Mouse (Mus musculus): Measurements from ENCODE around the gene Diaph3. TPM values are rescaled to one million over a fixed set of nuclear protein-coding genes. Genes with fewer than 3 reads are reported as not detected.

Diaph3 gene
- total and polyA plus RNA-seq, 3 experiments: 0.21 to 4.6 (median 0.70) TPM

DNA sequence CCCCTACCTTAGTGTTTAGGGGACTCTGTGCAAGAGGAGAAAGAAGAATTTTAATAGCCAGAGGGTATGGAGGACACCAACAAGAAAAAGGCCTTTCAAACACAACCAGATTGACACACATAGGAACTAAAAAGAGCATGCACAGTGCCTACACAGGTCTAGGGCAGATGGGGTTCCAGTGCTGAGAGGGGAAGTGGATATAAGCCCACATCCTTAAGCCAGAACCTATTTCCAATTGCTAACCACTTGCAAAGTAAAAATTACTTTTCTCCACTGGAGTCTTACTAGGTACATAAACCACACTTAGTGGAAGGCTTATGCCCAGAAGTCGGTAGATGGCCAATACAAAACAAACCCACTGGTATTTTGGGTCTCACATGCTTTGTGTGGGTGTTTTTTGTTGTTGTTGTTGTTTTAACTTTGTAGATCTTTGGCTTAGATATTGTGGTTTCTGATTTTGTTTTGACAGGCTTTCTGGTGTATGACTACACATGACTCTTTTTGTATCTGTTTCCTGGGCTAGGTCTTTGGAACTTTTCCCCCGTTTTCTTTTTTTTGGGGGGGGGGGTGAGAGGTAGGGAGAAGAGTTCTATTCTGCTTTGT is 426.8 kb downstream of the Diaph3 start:
- Histone ChIP-seq H3K79me2 (replicated peaks; ENCODE audit: control insufficient read depth, insufficient read depth, low read length) (no peaks in the 10 kb centered on the region), H3K4me1 (ENCODE audit: control insufficient read depth, insufficient read depth, low read length) (no peaks in the 10 kb centered on the region), H3K4me3 (no peak overlapping the region), H3K9ac (ENCODE audit: low read depth, low read length) (no peak overlapping the region), H3K27ac (no peak overlapping the region), H3K27me3 (ENCODE audit: control insufficient read depth, insufficient read depth, low read length) (no peaks in the 10 kb centered on the region), H3K36me3 (ENCODE audit: control insufficient read depth, insufficient read depth, low read length) (no peaks in the 10 kb centered on the region)
- no peak for DNase-seq
- intact Hi-C loops (cut with DNase I): no loop called here
- no peak for TF ChIP-seq EP300 (IDR thresholded peaks at IDR 0.05; ENCODE audit: insufficient read depth, low read depth, low read length)
- no peak for TF ChIP-seq POLR2A (IDR thresholded peaks at IDR 0.05; ENCODE audit: insufficient read depth, low read depth, low read length)
- no peak for TF ChIP-seq CTCF (IDR thresholded peaks at IDR 0.05)
- 70% methylated on average over 2 of the region's 2 CpGs for WGBS

DNA sequence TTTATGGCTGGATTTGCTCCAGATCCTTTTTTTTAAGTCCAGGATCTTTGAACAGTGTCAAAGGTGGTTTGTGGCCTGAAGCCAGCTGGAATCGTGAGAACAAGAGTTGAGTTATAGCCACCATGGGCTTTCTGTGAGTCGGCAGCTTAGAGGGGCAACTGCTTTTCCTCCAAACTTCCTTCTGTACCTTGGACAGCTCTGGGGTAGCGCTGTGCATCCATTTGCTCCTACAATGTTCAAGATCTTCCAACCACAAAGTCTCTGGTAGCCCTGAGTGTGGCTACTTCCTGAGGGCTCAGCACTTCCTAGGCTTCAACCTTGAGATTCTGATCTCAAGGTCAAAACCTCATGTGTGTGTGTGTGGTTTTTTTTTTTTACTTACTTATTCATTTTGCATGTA is 437.0 kb downstream of the Diaph3 start:
- no peak for TF ChIP-seq EP300 (IDR thresholded peaks at IDR 0.05; ENCODE audit: insufficient read depth, low read depth, low read length)
- no peak for TF ChIP-seq POLR2A (IDR thresholded peaks at IDR 0.05; ENCODE audit: insufficient read depth, low read depth, low read length)
- TF ChIP-seq CTCF (IDR thresholded peaks at IDR 0.05): no peak
- Histone ChIP-seq H3K27ac (no peak overlapping the region), H3K9ac (ENCODE audit: low read depth, low read length) (no peak overlapping the region), H3K79me2 (replicated peaks; ENCODE audit: control insufficient read depth, insufficient read depth, low read length) (no peaks in the 10 kb centered on the region), H3K27me3 (ENCODE audit: control insufficient read depth, insufficient read depth, low read length) (no peaks in the 10 kb centered on the region), H3K4me3 (no peak overlapping the region), H3K36me3 (ENCODE audit: control insufficient read depth, insufficient read depth, low read length) (no peaks in the 10 kb centered on the region), H3K4me1 (ENCODE audit: control insufficient read depth, insufficient read depth, low read length) (no peaks in the 10 kb centered on the region)
- DNase-seq: no peak
- intact Hi-C loops (cut with DNase I): no loop called here
- WGBS: 79% methylated on average over 3 of the region's 3 CpGs

- DNase-seq: no peak
- Histone ChIP-seq H3K9ac (ENCODE audit: low read depth, low read length) (no peak overlapping the region), H3K27me3 (ENCODE audit: control insufficient read depth, insufficient read depth, low read length) (no peaks in the 10 kb centered on the region), H3K4me1 (ENCODE audit: control insufficient read depth, insufficient read depth, low read length) (no peaks in the 10 kb centered on the region), H3K4me3 (no peak overlapping the region), H3K27ac (no peak overlapping the region), H3K79me2 (replicated peaks; ENCODE audit: control insufficient read depth, insufficient read depth, low read length) (no peaks in the 10 kb centered on the region), H3K36me3 (ENCODE audit: control insufficient read depth, insufficient read depth, low read length) (no peaks in the 10 kb centered on the region)
- TF ChIP-seq CTCF (IDR thresholded peaks at IDR 0.05) (no peak), EP300 (IDR thresholded peaks at IDR 0.05; ENCODE audit: insufficient read depth, low read depth, low read length) (no peak), POLR2A (IDR thresholded peaks at IDR 0.05; ENCODE audit: insufficient read depth, low read depth, low read length) (no peak)
- WGBS: 93% methylated on average over 4 of the region's 4 CpGs
- intact Hi-C loops (cut with DNase I): no loop called here
These were observed 439.9 kb downstream of the Diaph3 start for GRCm38 (mm10) chr14:86701145-86701544.

DNA sequence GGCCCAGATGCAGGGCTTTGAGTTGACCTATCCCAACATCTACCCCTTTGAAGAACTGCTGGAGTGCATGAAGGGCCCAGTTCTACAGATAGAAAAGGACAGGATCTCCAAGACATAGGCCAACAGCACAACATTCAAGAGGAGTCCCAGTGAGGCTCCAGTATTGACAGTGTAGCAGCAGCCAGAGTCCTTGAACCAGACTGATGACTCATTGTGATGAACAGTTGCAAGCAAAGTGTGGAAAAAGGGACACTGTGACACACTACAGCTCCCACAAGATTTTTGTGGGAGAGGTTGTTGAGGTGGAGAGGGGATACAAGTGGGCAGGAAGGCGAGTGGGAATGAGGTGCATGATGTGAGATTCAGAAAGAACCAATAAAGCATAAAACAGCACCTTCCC is 443.1 kb downstream of the Diaph3 start:
- 90% methylated on average over 1 of the region's 1 CpGs for WGBS
- intact Hi-C loops (cut with DNase I): no loop called here

DNA sequence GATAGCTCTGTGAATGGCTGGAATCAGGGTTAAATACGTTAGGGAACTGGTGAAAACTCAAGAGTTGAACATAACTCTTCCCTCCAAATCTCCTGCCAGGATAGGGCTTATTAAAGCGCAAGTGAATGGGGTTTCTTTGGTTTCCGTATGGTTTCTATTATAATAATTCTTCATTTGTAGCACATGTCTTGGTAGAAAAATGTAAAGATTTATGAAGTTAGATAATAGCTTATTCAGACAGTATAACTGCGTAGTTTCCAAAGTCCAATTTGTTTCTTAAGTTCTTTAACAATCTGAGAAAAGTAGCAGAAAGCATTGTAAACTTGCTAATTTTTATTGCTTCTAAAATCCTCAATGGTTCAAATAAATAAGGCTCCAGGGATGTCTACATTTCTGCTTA is 448.3 kb downstream of the Diaph3 start:
- no peaks in the 10 kb centered on the region for H3K36me3 ChIP-seq (ENCODE audit: control insufficient read depth, insufficient read depth, low read length)
- 96% methylated on average over 4 of the region's 4 CpGs for WGBS

More for the DNA sequence above, 443.1 kb downstream of the Diaph3 start:
- Histone ChIP-seq H3K27ac (no peak overlapping the region), H3K4me3 (no peak overlapping the region), H3K27me3 (ENCODE audit: control insufficient read depth, insufficient read depth, low read length) (no peaks in the 10 kb centered on the region), H3K36me3 (ENCODE audit: control insufficient read depth, insufficient read depth, low read length) (no peaks in the 10 kb centered on the region), H3K79me2 (replicated peaks; ENCODE audit: control insufficient read depth, insufficient read depth, low read length) (no peaks in the 10 kb centered on the region), H3K4me1 (ENCODE audit: control insufficient read depth, insufficient read depth, low read length) (no peaks in the 10 kb centered on the region), H3K9ac (ENCODE audit: low read depth, low read length) (no peak overlapping the region)
- no peak for TF ChIP-seq EP300 (IDR thresholded peaks at IDR 0.05; ENCODE audit: insufficient read depth, low read depth, low read length)
- TF ChIP-seq CTCF (IDR thresholded peaks at IDR 0.05): no peak
- no peak for TF ChIP-seq POLR2A (IDR thresholded peaks at IDR 0.05; ENCODE audit: insufficient read depth, low read depth, low read length)
- DNase-seq: no peak

GRCm38 (mm10) chr14:86691298-86691697 is 449.7 kb downstream of the Diaph3 start:
- H3K36me3 ChIP-seq (ENCODE audit: control insufficient read depth, insufficient read depth, low read length): no peaks in the 10 kb centered on the region
- TF ChIP-seq CTCF (IDR thresholded peaks at IDR 0.05): no peak
- no peak for TF ChIP-seq EP300 (IDR thresholded peaks at IDR 0.05; ENCODE audit: insufficient read depth, low read depth, low read length)
- TF ChIP-seq POLR2A (IDR thresholded peaks at IDR 0.05; ENCODE audit: insufficient read depth, low read depth, low read length): no peak
- no peaks in the 10 kb centered on the region for H3K27me3 ChIP-seq (ENCODE audit: control insufficient read depth, insufficient read depth, low read length)
- no peak overlapping the region for H3K9ac ChIP-seq (ENCODE audit: low read depth, low read length)
- H3K79me2 ChIP-seq (replicated peaks; ENCODE audit: control insufficient read depth, insufficient read depth, low read length): no peaks in the 10 kb centered on the region
- H3K4me3 ChIP-seq: no peak overlapping the region
- intact Hi-C loops (cut with DNase I): no loop called here
- no peak for DNase-seq
- 74% methylated on average over 5 of the region's 5 CpGs for WGBS
- no peaks in the 10 kb centered on the region for H3K4me1 ChIP-seq (ENCODE audit: control insufficient read depth, insufficient read depth, low read length)
- H3K27ac ChIP-seq: no peak overlapping the region

More for the DNA sequence above, 448.3 kb downstream of the Diaph3 start:
- no peak for TF ChIP-seq POLR2A (IDR thresholded peaks at IDR 0.05; ENCODE audit: insufficient read depth, low read depth, low read length)
- no peak for TF ChIP-seq CTCF (IDR thresholded peaks at IDR 0.05)
- no peak for TF ChIP-seq EP300 (IDR thresholded peaks at IDR 0.05; ENCODE audit: insufficient read depth, low read depth, low read length)
- intact Hi-C loops (cut with DNase I): no loop called here
- no peak for DNase-seq
- no peak overlapping the region for H3K27ac ChIP-seq
- H3K79me2 ChIP-seq (replicated peaks; ENCODE audit: control insufficient read depth, insufficient read depth, low read length): no peaks in the 10 kb centered on the region
- H3K27me3 ChIP-seq (ENCODE audit: control insufficient read depth, insufficient read depth, low read length): no peaks in the 10 kb centered on the region
- no peak overlapping the region for H3K9ac ChIP-seq (ENCODE audit: low read depth, low read length)
- no peaks in the 10 kb centered on the region for H3K4me1 ChIP-seq (ENCODE audit: control insufficient read depth, insufficient read depth, low read length)
- no peak overlapping the region for H3K4me3 ChIP-seq
